Mouse (Mus musculus) neural tube, embryonic 11.5 days (tissue): Measurements from ENCODE around the gene Nek1. TPM values are rescaled to one million over a fixed set of nuclear protein-coding genes. Genes with fewer than 3 reads are reported as not detected.

ENCODE experiments used
- ATAC-seq: fragments of 200-750 bp; cut with Nextera tagmentation; 2 replicates; pipeline ENCODE4 v1.8.0; 2017; ENCODE audit warnings: moderate number of reproducible peaks, mild to moderate bottlenecking, moderate TSS enrichment, moderate library complexity; ENCODE audit not compliant: insufficient read depth, low FRiP score, low TSS enrichment
- DNase-seq: peaks from one replicate; pipeline ENCODE4 v3.0.0-alpha.2; 2015; ENCODE audit warnings: low spot score
- H3K27ac ChIP-seq: fragments of 300-500 bp; sonication (generic); 2 replicates; pipeline ENCODE4 v1.5.1; 2014; ENCODE audit warnings: low read depth, mild to moderate bottlenecking, low read length
- H3K27me3 ChIP-seq: fragments of 300-500 bp; sonication (generic); 2 replicates; pipeline ENCODE4 v1.6.1; 2014; ENCODE audit warnings: mild to moderate bottlenecking, low read length, mixed read lengths; ENCODE audit not compliant: control insufficient read depth, insufficient read depth
- H3K36me3 ChIP-seq: fragments of 300-500 bp; sonication (generic); 2 replicates; pipeline ENCODE4 v1.6.1; 2014; ENCODE audit warnings: mild to moderate bottlenecking, low read length, moderate library complexity, mixed read lengths; ENCODE audit not compliant: control insufficient read depth, insufficient read depth
- H3K4me1 ChIP-seq: fragments of 300-500 bp; sonication (generic); 2 replicates; pipeline ENCODE4 v1.6.1; 2014; ENCODE audit warnings: low read length, mixed read lengths; ENCODE audit not compliant: control insufficient read depth, insufficient read depth
- H3K4me2 ChIP-seq: fragments of 300-500 bp; sonication (generic); 2 replicates; pipeline ENCODE4 v1.6.1; 2014; ENCODE audit warnings: low read depth, mild to moderate bottlenecking, moderate library complexity
- H3K4me3 ChIP-seq: fragments of 300-500 bp; sonication (generic); 2 replicates; pipeline ENCODE4 v1.5.1; 2014; ENCODE audit warnings: low read depth, low read length
- H3K9ac ChIP-seq: fragments of 300-500 bp; sonication (generic); 2 replicates; pipeline ENCODE4 v1.6.1; 2014; ENCODE audit warnings: mild to moderate bottlenecking, low read length
- H3K9me3 ChIP-seq: fragments of 300-500 bp; sonication (generic); 2 replicates; pipeline ENCODE4 v1.6.1; 2016; ENCODE audit warnings: low read length; ENCODE audit not compliant: control insufficient read depth
- WGBS: fragments of 180-500 bp; shearing (Covaris S2); extraction: QIAGEN DNeasy Blood & Tissue Kit; methylation state at CpG from one replicate; pipeline ENCODE4 v1.1.7; 2014; 5-methylcytosine and 5-hydroxymethylcytosine counted together
- polyA plus RNA-seq: library from polyadenylated mRNA; unstranded; fragments of >200 nt; fragmentation: Nextera tagmentation; extraction: Ambion mirVana; gene quantifications from 2 replicates; pipeline ENCODE4 v1.2.1, GENCODE M21; 2014

Gene Nek1
- polyA plus RNA-seq, 1 experiment from 2014 or later: 19.1 TPM

- Histone ChIP-seq H3K27me3 (no peaks in the 10 kb centered on the region), H3K9ac (no peak overlapping the region), H3K4me2 (no peak overlapping the region), H3K36me3 (no peaks in the 10 kb centered on the region), H3K4me1 (no peaks in the 10 kb centered on the region), H3K27ac (no peak overlapping the region), H3K9me3 (no peaks in the 10 kb centered on the region), H3K4me3 (no peak overlapping the region)
- ATAC-seq: no peak
- DNase-seq: no peak
Measured at GRCm38 (mm10) chr8:61075059-61075458, 82.1 kb downstream of the Nek1 start.

DNA sequence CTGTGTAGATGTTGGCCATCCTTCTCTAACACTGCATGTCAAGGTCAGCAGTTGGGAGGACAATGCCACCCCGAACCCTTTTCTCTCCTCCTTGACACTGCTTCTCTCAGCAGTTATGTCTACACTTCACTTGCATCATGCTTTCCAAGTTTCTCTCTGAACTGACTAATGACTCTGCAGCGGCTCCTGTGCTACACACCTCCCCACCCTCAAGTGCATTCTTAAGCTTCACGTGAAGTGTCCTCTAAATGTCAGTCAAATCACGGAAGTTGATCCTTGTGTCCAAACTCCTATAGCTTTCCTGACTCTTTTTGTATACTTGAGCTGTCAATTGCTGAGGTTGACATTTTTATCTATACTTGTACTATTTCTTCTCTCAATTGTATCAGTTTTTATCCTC, 117.5 kb downstream of the Nek1 start:
- Histone ChIP-seq H3K9ac (no peak overlapping the region), H3K9me3 (no peaks in the 10 kb centered on the region), H3K27ac (no peak overlapping the region), H3K4me1 (no peaks in the 10 kb centered on the region), H3K4me2 (no peak overlapping the region), H3K36me3 (no peaks in the 10 kb centered on the region), H3K27me3 (no peaks in the 10 kb centered on the region), H3K4me3 (no peak overlapping the region)
- DNase-seq (no peak), ATAC-seq (no peak)
- 95% methylated on average over 4 of the region's 4 CpGs for WGBS

GRCm38 (mm10) chr8:61111940-61112339, 118.9 kb downstream of the Nek1 start:
- Histone ChIP-seq H3K9me3 (no peaks in the 10 kb centered on the region), H3K4me3 (no peak overlapping the region), H3K9ac (no peak overlapping the region), H3K4me1 (no peaks in the 10 kb centered on the region), H3K27ac (no peak overlapping the region), H3K36me3 (no peaks in the 10 kb centered on the region), H3K4me2 (no peak overlapping the region), H3K27me3 (no peaks in the 10 kb centered on the region)
- 93% methylated on average over 4 of the region's 4 CpGs for WGBS
- ATAC-seq (no peak), DNase-seq (no peak)

DNA sequence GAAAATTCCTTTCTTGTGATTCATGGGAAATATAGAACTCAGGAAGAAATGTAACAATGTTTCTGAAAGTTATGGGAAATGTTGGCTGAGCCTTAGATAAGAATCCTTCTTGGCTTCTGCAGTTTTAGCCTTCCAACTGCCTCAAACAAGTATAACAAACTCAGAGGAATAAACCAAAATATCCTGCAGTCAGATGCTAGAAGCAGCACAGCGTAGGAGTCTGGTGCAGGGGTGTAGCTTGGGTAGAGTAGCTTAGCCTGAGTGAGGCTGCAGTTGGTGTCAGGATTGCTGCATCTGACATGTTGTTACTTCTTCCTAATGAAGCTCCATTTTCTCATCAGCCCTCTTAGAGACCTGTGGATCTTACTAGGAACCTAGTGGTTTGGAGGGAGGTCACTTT, 128.6 kb downstream of the Nek1 start:
- Histone ChIP-seq H3K4me3 (no peak overlapping the region), H3K4me2 (no peak overlapping the region), H3K9me3 (no peaks in the 10 kb centered on the region), H3K4me1 (no peaks in the 10 kb centered on the region), H3K27me3 (no peaks in the 10 kb centered on the region), H3K36me3 (peaks cover 2% of the 10 kb centered on the region; the same call in 1 of the 2 replicates), H3K27ac (no peak overlapping the region), H3K9ac (no peak overlapping the region)
- no peak for DNase-seq
- 88% methylated on average over 1 of the region's 1 CpGs for WGBS
- ATAC-seq: no peak

DNA sequence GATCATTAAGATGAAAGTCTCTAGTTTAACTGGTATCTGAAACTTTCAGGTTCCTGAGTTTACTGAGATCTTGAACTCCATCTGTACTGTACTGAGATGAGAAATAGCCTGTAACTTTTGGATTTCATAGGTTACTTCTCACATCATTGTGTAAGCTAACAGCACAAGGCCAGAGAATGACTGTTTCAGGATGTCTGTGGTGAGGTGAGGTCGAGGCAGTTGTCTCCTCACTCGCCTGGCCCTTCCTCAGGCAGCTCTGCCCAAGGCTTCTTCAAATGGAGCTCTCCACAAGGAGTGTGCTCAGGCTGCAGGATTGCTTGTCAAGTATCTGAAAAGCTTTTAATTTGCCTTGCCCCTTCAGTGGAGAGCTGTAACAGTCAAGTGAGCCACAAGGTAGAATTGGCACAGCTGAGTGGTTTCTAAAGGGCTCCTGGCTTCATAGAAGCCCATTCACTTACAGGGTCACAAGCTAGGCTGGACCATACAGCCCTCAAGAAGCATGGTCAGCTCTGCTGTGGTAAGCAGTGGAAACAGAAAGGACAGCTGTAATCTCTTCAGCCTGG, 134.4 kb downstream of the Nek1 start:
- H3K9me3 ChIP-seq: no peaks in the 10 kb centered on the region
- H3K4me2 ChIP-seq: no peak overlapping the region
- no peak overlapping the region for H3K27ac ChIP-seq
- 80% methylated on average over 2 of the region's 2 CpGs for WGBS
- DNase-seq: no peak
- H3K9ac ChIP-seq: no peak overlapping the region
- H3K4me1 ChIP-seq: no peaks in the 10 kb centered on the region
- no peaks in the 10 kb centered on the region for H3K36me3 ChIP-seq
- no peaks in the 10 kb centered on the region for H3K27me3 ChIP-seq
- no peak overlapping the region for H3K4me3 ChIP-seq
- no peak for ATAC-seq

DNA sequence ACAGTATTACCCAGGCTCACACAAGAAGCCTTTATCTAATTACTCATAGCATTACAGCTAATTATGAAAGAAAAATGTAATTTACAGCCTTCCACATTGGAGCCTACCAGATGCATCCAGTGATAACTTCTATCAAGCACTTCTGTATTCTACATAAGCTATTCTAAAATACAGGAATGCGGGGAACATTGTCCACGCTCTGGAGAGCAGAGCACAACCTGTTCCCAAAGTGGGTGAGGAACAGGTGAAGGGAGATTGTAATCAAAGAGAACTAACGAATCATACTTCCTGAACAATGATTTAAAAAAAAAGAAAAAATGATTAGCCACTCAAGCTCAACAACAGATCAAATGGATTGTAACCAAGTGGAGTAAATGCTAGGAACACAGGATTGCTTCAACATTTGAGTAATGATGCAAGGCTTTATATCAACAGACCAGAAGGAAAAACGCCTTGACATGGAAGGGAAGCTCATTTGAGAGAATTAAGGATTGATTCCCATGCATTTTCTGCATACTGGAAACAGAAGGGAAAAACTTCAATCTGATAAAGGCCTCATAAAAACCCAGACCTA, 139.7 kb downstream of the Nek1 start:
- Histone ChIP-seq H3K27ac (no peak overlapping the region), H3K9me3 (no peaks in the 10 kb centered on the region), H3K4me2 (no peak overlapping the region), H3K27me3 (no peaks in the 10 kb centered on the region), H3K4me3 (no peak overlapping the region), H3K9ac (no peak overlapping the region), H3K36me3 (no peaks in the 10 kb centered on the region), H3K4me1 (no peaks in the 10 kb centered on the region)
- no peak for ATAC-seq
- DNase-seq: no peak
- WGBS: 86% methylated on average over 4 of the region's 4 CpGs

DNA sequence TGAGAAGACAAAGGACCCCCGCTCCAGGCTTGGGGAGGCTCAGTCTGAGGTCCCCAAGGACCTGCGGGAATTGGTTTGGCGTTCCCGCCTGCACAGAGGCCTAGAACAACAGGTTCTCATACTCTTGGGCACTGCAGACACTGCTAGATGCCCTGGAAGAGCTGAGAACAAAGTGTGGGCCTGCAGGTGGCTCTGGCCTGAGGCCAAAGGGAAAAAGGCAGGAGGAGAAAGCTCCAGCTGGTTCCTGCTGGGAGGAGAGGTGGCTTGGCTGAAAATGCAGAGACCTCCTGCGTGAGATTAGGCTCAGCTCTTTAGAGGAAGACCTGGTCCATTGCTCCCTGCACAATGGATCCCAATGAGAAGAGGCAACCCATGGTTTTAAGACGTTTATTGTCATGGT, 148.9 kb downstream of the Nek1 start:
- Histone ChIP-seq H3K27me3 (no peaks in the 10 kb centered on the region), H3K4me2 (no peak overlapping the region), H3K27ac (no peak overlapping the region), H3K4me3 (no peak overlapping the region), H3K9me3 (no peaks in the 10 kb centered on the region), H3K4me1 (no peaks in the 10 kb centered on the region), H3K36me3 (no peaks in the 10 kb centered on the region), H3K9ac (no peak overlapping the region)
- 75% methylated on average over 6 of the region's 6 CpGs for WGBS
- DNase-seq: no peak
- ATAC-seq: no peak

DNA sequence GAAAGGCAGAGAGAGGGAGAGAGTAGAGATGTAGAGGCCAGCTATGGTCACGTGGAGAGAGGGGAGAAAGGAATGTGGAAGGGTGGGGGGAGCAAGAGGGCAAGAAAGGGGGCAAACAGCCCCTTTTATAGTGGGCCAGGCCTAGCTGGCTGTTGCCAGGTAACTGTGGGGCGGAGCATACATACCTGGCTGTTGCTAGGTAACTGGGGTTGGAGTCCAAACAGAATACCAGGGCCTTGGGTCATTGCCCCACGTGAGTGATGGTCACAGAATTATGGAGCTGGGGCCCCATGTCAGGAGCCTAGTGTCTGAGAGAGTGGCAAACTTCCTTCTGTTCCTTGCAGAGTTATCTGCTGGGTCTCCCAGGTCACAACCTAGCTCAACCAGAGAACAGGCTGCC, 149.3 kb downstream of the Nek1 start:
- no peaks in the 10 kb centered on the region for H3K9me3 ChIP-seq
- H3K4me1 ChIP-seq: no peaks in the 10 kb centered on the region
- no peaks in the 10 kb centered on the region for H3K27me3 ChIP-seq
- 26% methylated on average over 3 of the region's 3 CpGs for WGBS
- no peak overlapping the region for H3K9ac ChIP-seq
- no peak overlapping the region for H3K27ac ChIP-seq
- DNase-seq (no peak), ATAC-seq (no peak)
- H3K4me3 ChIP-seq: no peak overlapping the region
- H3K4me2 ChIP-seq: no peak overlapping the region
- H3K36me3 ChIP-seq: no peaks in the 10 kb centered on the region

DNA sequence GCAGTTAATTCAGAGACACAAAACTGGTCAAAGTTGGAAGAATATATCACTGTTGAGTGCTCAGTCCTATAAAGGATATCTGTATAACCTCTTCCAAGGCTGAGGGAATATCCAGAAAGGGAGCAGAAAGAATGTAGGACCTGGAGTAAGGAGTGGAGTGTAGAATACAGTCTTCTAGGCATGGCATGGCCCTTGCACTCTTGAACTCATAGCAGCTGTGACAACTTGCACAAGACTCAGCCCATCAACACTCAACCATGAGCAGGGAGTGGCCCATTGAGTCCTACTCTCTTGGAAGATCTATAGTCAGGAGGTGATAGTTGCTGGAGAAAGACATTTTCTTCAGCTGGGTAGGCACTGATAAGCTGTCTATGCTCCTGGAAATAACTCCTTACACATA, 149.8 kb downstream of the Nek1 start:
- no peaks in the 10 kb centered on the region for H3K36me3 ChIP-seq
- DNase-seq (no peak), ATAC-seq (no peak)
- H3K9ac ChIP-seq: no peak overlapping the region
- no peak overlapping the region for H3K4me2 ChIP-seq
- H3K9me3 ChIP-seq: no peaks in the 10 kb centered on the region
- no peaks in the 10 kb centered on the region for H3K27me3 ChIP-seq
- no peaks in the 10 kb centered on the region for H3K4me1 ChIP-seq
- H3K27ac ChIP-seq: no peak overlapping the region
- no peak overlapping the region for H3K4me3 ChIP-seq
